Mouse (Mus musculus): ENCODE results near the gene Shc4.

Gene Shc4

DNA sequence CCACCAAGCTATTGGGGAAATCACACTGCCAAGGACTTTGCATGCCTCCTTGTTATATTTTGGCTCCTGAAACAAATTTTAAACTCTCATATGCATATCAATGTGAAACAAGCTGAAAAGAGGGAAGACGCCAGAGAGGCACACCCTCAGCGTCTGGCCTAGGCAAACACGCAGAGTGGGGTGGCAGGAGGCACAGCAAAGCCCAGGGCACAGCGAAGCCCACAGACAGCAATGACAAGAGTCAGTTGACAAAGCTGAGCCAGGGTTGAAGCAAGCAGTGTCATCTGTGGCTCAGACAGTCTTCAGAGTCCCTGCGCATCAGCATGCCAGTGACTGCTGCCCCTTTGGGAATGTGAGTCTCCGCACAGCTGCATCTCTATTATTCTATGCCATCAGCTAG, 79.0 kb downstream of the Shc4 start:
- in situ Hi-C loops (cut with MboI, MseI), result no loop called here

DNA sequence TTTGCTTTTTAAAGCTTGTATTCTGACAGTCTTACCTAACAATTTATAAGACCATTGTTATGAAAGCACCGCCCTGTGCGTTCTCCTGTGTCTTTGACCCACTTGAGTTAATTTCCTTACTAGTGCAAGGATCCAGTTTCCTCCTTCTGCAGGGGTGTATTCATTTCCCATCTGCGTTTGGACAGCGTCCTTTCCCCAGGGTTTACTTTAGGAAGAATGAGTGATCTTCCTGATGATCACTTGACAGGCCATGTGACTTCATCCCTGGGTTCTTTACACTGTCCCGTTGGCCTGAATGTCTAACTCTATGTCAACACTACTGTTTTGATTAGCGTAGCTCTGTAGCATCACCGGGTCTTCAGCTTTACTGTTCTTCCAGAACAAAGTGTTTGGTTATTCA, 86.6 kb downstream of the Shc4 start:
- in situ Hi-C loops (cut with MboI, MseI), result no loop called here

DNA sequence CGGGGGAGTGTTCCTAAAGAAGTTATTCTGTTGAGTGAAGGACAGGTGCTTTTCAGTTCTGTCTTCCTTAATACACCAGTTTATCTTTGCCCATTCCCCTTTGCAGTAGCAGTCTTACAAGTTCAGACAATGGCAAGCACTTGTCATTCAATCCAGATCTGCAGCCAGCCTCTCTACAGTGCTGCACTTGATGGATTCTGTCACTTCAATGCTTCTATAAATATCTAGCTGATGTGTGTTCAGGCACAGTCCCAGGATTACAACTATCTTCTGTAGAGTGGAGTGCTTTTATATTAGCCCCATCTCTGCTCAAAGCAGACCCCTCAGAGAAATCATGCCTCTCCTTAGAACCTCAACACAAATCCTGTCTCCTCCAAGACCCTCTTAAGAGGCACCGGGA, 93.9 kb downstream of the Shc4 start:
- in situ Hi-C loops (cut with MboI, MseI), result no loop called here

DNA sequence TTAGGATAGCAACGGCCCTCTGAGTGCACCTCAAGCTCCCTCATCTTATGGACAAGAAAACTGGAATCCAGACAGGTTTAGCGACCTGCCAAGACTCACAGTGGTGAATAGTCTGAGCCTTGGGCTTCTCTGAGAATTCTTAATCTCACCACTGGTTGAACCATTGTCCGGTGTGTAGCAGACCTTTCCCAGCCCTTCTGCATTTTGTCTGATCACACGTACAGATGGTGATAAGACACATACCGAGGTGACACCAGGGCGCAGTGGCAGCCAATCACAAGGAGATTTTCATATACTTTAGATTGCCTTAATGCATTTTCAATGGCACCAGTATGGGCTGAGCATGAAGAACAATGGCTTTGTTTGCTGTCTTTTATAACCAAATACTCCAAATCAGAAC, 95.5 kb downstream of the Shc4 start:
- in situ Hi-C loops (cut with MboI, MseI), result no loop called here

DNA sequence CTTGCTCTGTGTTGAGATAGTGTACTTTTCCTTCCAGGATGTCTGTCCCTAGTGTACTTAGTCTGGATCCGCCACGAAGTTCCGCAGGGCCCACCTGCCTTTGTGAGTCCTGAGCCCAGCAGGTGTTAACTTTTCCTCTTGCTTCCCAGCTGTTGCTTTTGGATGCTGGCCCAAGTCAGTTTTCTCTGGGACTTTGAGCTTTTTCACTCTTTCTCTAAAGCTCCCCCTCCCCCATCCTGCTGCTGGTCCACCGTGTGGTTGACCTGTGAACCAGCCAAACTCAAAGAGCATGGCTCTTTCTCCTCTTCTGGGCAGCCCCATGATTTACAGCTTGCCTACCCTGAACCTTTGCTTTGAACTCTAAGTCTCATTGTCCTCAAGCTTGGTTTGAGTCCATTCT, 97.4 kb downstream of the Shc4 start:
- in situ Hi-C loops (cut with MboI, MseI), result no loop called here

DNA sequence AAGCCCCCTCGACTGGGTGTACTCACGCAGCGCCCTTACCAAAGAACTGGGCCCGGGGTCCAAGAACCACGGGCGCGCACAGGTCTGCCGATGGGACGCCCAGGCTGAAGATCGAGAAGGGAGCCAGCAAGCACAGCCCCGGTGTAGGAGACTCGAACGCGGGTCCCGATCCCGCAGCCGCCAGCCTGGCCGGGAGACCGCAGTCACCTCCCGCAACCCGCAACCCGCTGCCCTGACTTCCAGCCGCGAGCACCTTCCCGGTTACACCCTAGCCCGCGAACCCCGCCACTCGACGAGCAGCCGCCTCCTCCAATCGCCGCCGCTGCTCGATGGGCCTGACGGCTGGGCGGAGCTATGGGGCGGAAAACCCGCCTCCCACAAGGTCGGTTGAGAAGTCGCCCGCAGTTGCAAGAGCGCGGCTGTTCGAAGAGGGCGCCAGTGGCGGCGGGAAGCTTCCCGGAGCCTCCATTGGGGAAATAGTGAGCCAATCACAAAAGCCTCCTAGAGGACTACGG, 99.1 kb downstream of the Shc4 start, which contains the start of gene Cep152:
TSS of gene Cep152 (minus strand) at position 277 of the 515 bp plus-strand sequence.
- in situ Hi-C loops (cut with MboI, MseI), result no loop called here

DNA sequence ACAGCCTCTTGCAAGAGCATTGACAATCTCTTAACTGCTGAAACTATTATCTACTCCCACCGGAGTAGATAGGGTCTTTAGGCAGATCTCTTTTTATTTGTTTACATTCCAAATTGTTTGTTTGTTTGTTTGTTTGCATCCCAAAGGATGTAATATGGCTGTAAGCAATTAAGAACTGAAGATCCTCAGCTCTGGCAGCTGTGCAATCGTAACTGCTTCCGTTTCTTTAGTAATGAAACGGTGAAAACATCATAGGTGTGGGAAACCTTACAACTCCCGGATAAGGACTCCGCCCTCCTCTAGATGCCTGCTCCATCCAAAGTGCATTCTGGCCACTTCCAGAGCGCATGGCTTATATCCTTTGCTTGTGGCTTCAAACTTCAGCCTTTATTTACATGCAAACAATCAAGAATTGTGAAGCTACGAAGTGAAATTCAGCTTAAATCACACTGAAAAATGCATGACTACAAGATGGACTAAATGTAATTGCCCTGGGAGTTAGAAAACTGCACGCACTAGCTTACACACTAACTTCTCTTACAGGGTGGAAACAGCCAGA, 99.7 kb downstream of the Shc4 start:
- in situ Hi-C loops (cut with MboI, MseI), result no loop called here

DNA sequence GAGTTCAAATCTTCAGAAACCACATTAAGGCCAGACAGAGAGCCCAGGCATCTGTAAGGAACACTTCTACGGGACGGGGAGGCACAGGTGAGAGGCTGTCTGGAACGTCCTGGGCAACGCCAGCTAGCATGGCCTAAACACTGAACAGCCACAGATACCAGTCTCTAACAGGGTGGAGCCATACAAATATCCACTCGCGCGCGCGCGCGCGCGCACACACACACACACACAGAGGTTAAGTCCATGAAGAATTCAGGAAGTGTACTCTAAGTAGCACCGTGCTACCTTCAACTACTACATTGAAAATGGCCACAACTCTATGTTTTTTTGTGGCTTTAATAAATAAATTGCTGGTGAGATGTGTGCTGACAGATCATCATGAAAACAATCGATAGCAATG, 100.7 kb downstream of the Shc4 start:
- in situ Hi-C loops (cut with MboI, MseI), result no loop called here

DNA sequence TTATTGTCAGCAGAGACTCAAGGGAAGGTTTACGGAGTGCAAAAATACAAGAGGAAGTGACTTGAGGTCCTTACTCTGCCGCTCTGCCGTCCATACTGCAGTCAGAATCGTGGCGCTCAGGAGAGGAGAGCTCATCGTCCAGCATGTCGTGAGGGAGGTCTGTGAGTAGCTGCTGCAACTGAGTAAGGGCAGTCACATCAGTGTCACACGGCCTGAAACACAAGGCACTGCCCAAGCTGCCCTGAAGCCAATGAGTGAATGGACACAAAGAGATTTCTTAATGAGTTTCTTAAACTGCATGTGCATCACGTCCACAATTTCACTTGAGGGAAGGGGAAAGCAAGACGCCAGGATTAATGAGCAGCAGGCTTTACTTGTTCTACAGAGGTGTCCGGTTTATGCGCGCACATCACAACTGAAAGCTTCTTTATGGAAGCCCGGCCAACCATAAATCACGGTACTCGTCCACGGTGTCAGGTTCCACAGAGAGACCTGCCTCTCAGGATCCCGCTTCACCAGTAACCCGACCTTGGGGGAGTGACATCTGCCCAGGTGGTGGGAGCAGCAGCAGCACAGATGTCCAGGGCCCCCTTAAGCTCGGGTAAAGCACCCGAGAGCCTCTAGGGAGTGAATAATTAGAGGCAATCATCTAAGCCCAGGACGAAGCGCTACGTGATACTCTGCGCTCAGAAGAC, 103.6 kb downstream of the Shc4 start:
- in situ Hi-C loops (cut with MboI, MseI), result no loop called here

DNA sequence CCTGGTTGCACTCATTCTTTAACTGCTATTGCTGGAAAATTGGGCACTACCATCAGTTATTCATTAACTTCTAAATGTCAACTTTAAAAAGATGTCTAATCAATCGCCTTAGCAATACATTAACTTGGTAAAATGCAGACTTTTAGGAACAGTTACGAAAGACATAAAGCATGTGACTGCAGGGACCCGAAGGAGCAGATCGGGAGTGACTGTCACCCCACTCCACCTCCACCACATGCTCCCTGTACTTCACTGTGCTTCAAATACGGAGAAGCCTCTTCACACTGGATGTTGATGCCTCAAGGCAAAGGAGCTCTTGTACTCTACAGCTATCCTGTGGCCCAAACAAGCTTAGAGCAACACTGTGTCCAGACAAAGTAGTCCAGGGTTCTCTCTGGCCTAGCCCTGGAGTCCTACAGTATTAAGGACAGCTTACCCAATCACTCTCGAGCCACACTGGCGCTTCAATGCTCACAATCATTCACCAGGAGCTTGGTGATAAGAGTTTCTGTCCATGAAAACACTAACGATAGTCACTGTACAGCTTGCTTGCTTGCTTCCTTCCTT, 108.0 kb downstream of the Shc4 start:
- in situ Hi-C loops (cut with MboI, MseI), result no loop called here

DNA sequence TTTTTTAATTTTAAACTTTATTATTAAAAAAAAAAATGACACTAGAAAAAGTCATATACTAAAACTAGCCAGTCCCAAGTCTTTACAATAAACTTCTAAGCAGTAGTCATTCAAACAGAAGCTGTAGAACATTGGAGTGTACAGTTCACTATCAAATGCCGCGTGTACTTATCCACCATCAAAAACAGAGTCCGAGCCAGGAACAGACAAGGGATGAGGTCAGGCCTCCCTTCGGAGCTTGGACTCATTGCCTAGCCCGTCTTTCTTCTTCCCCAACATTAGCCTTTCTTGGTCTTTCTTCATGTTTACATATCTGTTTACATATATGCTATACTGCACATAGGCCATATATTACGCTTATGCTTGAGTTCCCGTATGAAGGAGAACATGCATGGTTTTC, 108.5 kb downstream of the Shc4 start:
- in situ Hi-C loops (cut with MboI, MseI), result no loop called here

DNA sequence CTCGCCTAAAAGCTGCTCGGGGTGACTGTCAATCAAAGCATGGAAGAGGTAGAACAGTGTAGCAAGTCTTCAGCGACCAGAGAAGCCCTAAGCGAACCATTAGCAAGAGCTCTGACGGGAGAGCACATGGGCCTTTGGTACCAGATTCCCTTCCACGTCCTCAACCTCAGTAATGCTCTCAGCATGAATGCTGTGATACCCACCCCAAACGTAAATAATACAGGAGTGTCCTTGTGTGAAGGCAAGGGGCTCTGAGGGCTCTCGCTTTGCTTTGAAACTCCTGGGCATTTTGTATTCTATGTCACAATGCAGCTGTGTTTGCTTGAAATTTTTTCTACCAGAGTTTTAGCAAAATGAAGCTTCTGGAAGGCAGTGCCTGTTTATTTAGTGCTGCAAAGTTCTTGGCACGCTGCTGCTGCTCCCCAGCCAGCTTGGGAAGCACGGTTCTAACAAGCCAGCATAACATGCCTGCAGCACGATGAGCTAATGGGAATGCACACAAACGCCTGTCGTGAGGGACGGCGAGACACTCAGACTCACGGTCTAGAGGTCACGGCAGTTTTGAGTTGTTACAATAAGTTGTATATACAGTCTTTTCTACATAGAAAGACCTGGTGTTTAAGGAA, 117.6 kb downstream of the Shc4 start:
- in situ Hi-C loops (cut with MboI, MseI), result no loop called here

DNA sequence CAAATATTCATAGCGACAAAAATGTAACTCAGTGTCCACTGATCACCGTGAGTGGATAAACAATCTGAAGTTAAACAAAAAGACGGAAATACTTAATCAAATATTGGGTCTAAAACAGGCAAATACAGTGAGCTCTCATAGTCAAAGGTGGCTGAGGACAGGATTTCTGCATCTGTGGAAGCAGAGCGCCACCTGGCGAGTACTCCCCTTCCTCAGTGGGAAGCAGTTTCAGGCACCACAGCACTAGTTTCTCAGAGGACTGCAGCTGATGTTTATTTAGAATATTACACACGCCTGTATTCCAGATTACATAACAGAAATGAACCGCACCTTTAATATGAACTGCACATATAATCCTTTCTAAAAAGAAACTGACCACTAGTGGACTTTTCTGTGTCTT, 119.3 kb downstream of the Shc4 start:
- in situ Hi-C loops (cut with MboI, MseI), result no loop called here

DNA sequence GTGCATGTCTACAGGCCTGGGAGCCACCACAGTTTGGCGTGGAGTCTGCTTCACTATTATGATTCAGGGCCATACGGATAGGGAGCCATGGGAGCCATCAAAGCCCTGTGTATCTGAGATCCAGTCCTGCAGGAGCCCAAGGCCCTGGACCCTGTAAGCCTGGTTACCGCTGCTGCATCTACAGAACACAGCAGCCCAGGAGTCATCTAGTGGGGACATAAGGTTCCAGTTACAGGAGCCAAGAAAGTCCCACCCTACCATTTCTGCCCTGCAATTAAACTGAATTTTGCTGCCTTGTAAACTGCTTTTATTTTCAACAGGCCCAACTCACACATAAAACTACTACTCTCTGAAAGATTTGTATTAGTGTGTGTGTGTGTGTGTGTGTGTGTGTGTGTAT, 121.0 kb downstream of the Shc4 start:
- in situ Hi-C loops (cut with MboI, MseI), result no loop called here

DNA sequence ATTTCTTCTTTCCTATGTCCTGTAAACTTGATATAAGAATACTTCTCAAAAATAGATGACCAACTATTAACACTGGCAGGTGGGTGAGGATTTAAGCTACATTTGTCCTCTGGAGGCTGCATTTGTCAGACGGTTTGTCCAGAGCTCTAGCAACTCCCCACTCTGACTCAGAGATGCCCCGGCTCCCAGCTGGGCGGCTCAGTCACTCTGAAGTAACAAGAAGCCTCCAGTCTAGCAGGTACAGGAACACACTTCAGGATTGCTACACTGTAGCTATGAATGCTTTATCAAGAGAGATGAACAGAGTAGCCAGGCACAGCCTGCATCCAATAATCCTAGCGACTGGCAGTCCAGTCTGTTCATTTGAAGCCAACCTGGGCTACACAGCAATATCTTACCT, 125.0 kb downstream of the Shc4 start:
- in situ Hi-C loops (cut with MboI, MseI), result no loop called here

DNA sequence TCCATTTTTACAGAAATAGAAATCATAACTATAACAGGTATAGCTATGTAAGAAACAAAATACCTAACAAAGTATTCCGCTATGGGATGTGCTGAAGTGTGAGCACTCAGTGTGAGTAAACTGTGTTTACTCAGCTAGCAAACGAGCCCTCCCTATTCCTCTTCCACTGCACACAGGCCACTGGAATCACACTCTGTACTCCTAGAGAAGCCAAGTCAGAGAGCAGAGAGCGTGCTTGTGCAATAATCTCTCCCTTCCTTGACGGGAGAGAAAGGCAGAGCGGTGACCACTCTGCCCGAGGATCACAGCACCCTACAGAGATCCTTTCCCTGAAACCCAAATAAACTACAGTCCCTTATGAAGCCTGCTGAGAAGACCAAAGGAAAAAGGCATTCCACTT, 125.7 kb downstream of the Shc4 start:
- in situ Hi-C loops (cut with MboI, MseI), result no loop called here

DNA sequence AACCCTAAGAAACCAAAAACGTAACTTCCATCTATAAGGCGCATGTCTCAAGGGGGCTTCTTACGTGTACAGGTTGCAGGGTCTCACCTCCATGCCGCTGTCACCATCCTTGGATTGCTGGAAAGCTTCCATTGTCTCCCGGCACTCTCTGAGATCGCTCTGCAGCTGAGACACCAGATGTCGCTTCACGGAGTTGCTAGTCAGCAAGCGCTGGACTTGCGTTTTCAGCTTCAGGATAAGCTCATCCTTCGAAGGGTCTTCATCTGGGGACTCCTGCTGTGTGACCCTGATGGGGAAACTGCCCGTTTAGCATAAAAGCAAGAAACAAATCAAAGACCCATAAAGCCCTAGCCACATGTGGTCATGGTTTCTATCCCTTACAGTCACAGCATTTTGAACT, 129.2 kb downstream of the Shc4 start:
- in situ Hi-C loops (cut with MboI, MseI), result no loop called here

DNA sequence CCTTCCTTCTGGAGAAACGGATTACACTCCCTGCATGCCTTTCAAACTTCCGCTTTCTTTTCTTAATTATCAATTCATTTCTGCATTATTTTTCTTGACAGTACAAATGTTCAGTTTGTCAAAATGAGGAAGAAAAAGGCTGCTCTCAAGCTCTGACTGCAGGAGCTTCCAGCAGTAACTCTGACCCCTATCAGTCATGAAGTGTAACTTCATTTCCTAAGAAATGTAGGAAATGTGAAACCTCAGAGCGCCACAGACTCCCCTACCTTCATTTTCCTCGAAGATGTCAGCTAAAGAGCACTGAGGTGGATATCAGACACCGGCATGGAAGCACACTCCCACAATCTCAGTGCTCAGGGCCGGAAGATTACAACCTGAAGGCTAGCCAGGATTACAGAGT, 129.9 kb downstream of the Shc4 start:
- in situ Hi-C loops (cut with MboI, MseI), result no loop called here

DNA sequence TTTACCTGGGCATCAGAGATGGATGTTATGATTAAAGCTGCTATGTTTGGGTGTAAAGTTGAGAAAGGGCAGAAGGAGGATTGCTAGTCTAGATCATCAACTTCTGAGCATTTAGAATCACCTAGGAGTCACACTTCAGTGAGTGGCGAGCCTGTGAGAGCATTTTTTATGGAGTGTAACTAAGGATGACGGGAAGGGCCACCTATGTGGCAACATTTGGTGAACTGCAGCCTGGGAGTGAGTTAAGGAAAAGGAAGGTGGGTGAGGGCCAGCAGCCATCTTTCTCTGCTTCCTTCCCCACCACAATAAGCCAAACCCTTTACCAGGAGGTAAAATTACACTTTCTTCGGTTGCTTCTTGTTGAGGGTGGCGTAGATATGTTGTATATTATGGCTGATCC, 132.1 kb downstream of the Shc4 start:
- in situ Hi-C loops (cut with MboI, MseI), result no loop called here

DNA sequence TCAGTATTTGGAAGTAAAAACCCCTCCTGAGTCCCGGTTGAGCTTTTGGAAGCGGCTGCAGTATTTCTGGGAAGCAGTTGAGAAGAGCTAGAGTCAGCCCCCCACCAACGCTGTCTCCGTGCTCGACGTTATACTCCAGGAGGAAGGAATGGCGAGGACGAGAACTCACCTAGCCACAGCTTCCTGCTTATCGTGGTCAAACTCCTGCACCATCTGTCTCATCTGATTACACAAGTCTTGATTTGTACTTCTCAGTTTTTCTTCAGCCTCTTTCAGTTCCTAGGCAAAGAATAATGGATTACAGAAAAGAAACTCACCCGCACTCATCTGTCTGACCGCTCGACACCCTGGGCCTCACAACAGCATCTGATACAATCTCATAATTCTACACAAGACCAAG, 134.7 kb downstream of the Shc4 start:
- in situ Hi-C loops (cut with MboI, MseI), result no loop called here

DNA sequence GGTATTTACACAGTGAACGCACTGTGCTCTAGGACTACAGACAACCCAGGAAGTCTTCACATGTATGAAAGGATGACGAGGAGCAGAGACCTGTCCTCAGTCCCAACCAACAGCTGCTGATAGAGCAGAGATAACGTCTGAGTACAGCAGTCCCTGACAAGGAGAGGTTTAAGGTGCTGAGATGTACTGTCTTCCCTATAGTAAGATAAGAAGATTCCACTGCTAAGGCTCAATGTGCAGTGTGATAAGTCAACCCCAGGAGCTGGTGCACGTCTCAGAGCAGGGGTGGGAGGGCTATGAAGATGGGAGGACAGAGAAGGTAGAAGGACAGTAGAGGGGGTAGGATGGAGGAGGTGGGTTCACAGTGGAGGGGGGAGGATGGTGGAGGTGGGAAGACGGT, 142.9 kb downstream of the Shc4 start:
- in situ Hi-C loops (cut with MboI, MseI), result no loop called here

DNA sequence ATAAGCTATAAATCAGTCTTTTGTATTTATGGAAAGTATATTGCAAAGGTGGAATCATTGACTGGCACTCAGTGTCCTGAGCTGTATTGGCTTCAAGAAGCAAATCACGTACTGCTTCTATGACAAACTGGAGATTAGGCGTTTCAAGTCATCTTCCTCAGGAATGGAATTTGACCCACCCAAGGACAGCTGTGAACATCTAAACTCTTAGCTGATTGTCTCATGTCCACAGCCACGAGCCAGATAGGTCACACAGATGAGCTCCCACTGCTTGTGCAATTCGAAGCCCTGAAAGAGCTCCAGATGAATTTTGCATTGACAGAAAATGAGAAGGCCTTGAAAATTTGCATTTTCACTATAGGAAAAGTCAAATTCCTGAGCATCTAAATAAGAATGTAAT, 146.3 kb downstream of the Shc4 start:
- in situ Hi-C loops (cut with MboI, MseI), result no loop called here

Measured in T-helper 2 cell (primary cell).